Mouse (Mus musculus) B cell, adult 62 days (primary cell): ENCODE data around the gene Olfr1506. TPM values are rescaled to one million over a fixed set of nuclear protein-coding genes. Genes with fewer than 3 reads are reported as not detected.

Experiments used
- total RNA-seq: library from RNA; stranded (reverse); gene quantifications from 4 replicates; pipeline ENCODE4 v1.2.4, GENCODE M21; 2023

Gene Olfr1506
- total RNA-seq = 0.24 to 0.72 TPM (median 0.38 TPM) in 4 replicates

DNA sequence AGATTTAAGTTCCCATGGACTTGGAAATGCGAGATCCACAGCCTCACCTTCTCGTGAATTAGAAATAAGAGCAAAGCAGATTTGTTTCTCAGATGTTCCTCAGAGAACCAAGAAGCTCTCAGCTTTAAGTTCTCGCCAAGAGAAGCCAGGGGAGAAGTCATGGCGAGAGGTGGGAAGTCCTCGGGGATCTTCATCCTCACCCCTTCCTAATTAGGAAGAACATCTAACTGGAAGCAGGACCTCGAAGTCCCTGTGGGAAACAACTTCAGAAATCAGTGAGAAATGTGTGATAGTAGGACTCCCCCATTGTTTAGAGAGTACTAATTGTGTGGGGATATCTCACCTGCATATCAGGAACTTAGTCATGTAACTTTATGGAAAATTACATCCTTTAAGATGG lies at the start of gene Olfr1506:
Olfr1506 (minus strand) TSS at position 101 of the 400 bp plus-strand sequence.

DNA sequence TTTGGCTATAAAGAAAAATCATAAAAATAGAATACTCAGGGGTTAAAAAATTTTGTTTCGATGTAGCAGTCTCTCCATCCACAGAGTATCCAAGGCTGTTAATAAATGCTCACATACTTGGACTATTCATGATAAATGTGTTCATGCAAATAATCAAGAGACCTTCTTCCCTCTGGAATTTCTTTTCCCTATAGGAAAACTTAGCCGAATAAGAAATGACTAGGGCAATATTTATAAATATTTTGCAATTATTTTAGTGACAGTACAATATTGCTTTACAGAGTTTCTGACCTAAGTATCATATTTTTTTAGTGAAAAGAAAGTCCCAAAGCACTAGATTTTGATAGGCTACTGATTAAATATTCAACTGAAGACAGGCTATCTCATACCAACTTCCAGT lies 46.6 kb upstream of the Olfr1506 start, which contains the start of gene Olfr1271:
Olfr1271 (minus strand) TSS at position 101 of the 400 bp plus-strand sequence.

DNA sequence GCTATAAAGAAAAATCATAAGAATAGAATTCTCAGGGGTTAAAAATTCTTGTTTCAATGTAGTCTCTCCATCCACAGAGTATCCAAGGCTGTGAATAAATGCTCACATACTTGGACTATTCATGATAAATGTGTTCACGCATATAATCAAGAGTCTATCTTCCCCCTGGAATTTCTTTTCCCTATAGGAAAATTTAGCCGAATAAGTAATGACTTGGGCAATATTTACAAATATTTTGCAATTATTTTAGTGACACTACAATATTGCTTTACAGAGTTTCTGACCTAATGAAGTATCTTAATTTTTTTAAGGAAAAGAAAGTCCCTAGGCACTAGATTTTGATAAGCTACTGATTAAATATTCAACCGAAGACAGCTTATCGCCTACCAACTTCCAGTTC lies 33.2 kb upstream of the Olfr1506 start, which contains the start of gene Olfr142:
Olfr142 (minus strand) TSS at position 101 of the 400 bp plus-strand sequence.

Other genes starting within 250 kb of the Olfr1506 start
- gene Olfr1261, start 233.3 kb downstream of the Olfr1506 start, total RNA-seq = not detected in 4 replicates
- not detected in 4 replicates for gene Olfr1262, start 224.3 kb downstream of the Olfr1506 start, total RNA-seq
- gene Olfr1263, start 212.4 kb downstream of the Olfr1506 start, total RNA-seq = not detected in 4 replicates
- gene Olfr1264, start 198.9 kb downstream of the Olfr1506 start, total RNA-seq = not detected in 4 replicates
- gene Olfr1265, start 189.2 kb downstream of the Olfr1506 start, total RNA-seq = 0.09 TPM in 1 of 4 replicates, not detected in the others
- not detected in 4 replicates for gene Olfr140, start 160.9 kb downstream of the Olfr1506 start, total RNA-seq
- not detected in 4 replicates for gene Olfr1269, start 103.1 kb downstream of the Olfr1506 start, total RNA-seq
- gene Olfr32, start 82.2 kb downstream of the Olfr1506 start, total RNA-seq = not detected in 4 replicates
- gene Olfr1270, start 71.4 kb downstream of the Olfr1506 start, total RNA-seq = not detected in 4 replicates
- not detected in 4 replicates for gene Olfr142, start 33.1 kb upstream of the Olfr1506 start, total RNA-seq
- not detected in 4 replicates for gene Olfr1271, start 46.5 kb upstream of the Olfr1506 start, total RNA-seq
- not detected in 4 replicates for gene Olfr1272, start 68.3 kb upstream of the Olfr1506 start, total RNA-seq
- not detected in 4 replicates for gene Gm13769, start 97.7 kb upstream of the Olfr1506 start, total RNA-seq
- not detected in 4 replicates for gene Olfr1274-ps, start 174.2 kb upstream of the Olfr1506 start, total RNA-seq